Mouse (Mus musculus) CD4-positive, CD25-positive, alpha-beta regulatory T cell, adult 2 months (primary cell): Measurements from ENCODE around the gene 1700007K13Rik.

Experiments used
- DNase-seq: peaks from one replicate; pipeline ENCODE4 v3.0.0-alpha.2; 2012; ENCODE audit warnings: low read depth, low spot score

The 1700007K13Rik gene

DNA sequence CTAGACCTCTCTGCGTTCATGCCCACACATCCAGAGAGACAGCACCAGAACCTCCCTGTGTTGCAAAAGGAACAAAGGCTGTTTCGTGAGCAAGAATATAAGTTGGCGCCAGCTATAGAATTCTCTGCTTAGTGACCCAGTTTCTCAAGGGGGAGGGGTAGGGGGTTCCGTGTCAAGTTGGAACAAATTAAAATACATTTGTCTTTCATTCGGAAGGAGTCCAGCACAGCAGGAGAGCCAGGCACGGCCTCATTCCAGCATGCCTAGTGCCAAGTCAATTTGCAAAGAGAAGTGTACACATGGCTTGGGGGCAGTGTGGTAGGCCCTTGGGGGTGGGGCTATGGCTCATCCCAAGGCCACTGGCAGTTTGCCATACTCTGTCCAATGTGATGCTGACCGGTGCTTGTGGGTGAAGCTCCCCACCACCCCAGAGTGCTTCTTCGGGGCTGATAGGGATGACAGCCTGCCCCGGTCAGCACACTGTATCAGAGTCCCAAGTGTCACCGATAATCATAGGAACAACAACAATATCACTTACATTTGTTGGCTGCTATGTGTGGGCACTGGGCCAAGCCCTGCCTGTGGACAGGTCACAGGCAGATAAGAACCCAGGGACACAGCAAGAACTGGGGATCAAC is 50.6 kb downstream of the 1700007K13Rik start:
- DNase-seq = no peak

- no peak for DNase-seq
Measured at GRCm38 (mm10) chr2:28414757-28415137, 51.4 kb downstream of the 1700007K13Rik start.

GRCm38 (mm10) chr2:28414116-28414756 is 51.9 kb downstream of the 1700007K13Rik start:
- DNase-seq = no peak

GRCm38 (mm10) chr2:28412936-28413335 is 53.2 kb downstream of the 1700007K13Rik start:
- no peak for DNase-seq
